Mouse (Mus musculus) lung, postnatal 14 days (tissue): Measurements from ENCODE around the gene Acox1.

Experiments used
- DNase-seq: peaks from one replicate; pipeline ENCODE4 v3.0.0; 2021

The Acox1 gene

GRCm38 (mm10) chr11:116163002-116163401, 35.8 kb downstream of the Acox1 start:
- no peak for DNase-seq

DNA sequence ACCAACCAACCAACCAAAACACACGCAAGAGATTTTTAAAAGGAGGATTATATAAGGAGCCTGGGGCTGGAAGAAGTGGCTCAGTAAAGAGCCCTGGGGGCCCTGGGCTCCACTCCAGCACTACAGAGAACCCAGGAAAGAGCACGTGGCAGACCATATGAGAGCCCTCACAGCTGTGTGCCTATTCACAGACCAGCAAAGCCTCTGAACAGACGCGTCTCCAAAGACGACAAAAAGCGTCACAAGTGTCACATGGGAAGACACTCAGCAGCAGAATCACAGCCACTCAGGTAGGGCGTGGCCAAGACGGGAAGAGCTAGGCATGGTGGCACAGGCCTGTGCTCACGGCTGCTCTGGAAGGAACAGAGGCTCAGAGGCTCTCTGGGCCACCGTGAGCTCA, 36.7 kb downstream of the Acox1 start:
- no peak for DNase-seq

GRCm38 (mm10) chr11:116161312-116161711, 37.5 kb downstream of the Acox1 start:
- no peak for DNase-seq

GRCm38 (mm10) chr11:116150960-116151359, 47.9 kb downstream of the Acox1 start:
- DNase-seq = no peak

DNA sequence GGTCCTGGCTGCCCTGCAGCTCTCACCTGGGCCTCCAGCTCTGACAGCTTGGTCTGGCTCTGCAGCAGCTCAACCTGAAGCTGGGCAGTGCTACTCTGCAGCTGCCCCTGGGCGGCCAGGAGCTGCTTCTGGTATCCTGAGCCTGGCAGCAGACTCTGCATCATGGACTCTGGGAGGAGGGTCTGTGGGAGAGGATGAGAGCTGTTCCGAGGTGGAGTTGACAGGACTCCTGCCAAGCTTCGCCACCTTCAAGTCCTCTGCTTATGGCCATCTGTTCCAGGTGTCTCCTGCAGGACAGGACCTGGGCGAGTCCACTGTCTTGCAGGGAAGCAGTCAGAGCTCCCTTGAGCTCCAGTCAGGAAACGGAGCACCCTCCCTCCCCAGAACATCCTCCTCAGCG, 49.5 kb downstream of the Acox1 start:
- DNase-seq = no peak

- DNase-seq = no peak
Observed at GRCm38 (mm10) chr11:116148761-116149221, 50.1 kb downstream of the Acox1 start.

- no peak for DNase-seq
Observed at GRCm38 (mm10) chr11:116146294-116146985, 52.4 kb downstream of the Acox1 start.

- DNase-seq = no peak
Observed at GRCm38 (mm10) chr11:116145481-116146293, 53.2 kb downstream of the Acox1 start.

DNA sequence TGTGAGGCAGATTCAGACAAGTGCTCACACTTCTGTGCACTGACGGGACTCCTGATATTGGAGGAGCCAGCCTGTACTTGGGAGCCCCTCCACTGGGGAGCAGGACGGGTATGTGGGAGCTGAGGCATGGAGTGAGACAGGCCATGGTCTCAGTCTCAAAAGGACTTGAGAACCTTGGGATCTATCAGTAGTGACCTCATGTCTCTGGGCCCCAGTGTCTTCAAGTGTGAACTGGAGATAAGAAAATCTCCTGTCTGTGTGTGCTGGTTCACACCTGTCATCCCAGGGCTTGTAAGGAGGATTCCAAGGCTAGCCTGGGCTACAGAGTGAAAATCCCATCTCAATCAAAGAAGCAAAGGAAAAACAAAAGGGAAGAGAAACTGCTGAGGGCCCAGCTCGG, 55.4 kb downstream of the Acox1 start:
- DNase-seq = no peak

DNA sequence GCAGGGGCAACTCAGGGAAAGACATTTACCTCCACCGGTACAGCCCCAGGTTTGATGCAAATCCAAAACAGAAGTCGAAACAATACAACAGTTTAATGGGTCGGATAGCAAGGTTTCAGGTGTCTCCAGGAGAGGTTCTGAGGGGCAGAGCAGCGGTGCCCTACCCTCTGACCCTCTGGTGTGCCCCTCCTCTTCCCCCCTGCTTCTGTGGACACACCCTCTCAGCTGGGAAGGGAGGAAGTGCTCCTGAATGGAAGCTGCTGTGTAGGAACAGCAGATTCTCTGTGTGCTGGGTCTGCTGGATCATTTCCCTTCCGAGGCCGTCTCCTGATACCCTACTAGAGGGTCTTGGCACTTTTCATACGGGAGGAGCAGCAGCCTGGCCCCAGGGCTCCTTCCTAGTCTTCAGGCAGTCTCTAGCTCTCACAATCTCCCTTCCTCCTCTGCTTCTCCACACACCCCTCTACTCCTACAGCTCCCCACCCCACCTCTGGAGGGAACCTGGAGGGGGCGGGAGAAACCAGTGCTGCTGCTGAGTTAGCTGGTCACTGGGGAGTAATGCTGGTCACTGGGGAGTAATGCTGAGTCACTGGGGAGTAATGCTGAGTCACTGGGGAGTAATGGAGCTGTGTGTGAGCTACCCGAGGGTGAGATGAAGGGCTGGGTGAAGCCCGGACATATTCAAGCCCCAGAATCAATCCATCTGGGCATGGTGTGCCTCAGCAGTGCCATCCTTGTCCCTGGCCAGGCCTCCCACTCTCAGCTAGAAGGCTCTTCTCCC, 56.4 kb downstream of the Acox1 start:
- DNase-seq = no peak

GRCm38 (mm10) chr11:116138468-116139138, 60.2 kb downstream of the Acox1 start, which contains the start of gene Mrpl38:
Gene Mrpl38 (minus strand): TSS chr11:116138868.
- peak; percentile 88 for DNase-seq

GRCm38 (mm10) chr11:116138096-116138467, 60.8 kb downstream of the Acox1 start:
- no peak for DNase-seq

DNA sequence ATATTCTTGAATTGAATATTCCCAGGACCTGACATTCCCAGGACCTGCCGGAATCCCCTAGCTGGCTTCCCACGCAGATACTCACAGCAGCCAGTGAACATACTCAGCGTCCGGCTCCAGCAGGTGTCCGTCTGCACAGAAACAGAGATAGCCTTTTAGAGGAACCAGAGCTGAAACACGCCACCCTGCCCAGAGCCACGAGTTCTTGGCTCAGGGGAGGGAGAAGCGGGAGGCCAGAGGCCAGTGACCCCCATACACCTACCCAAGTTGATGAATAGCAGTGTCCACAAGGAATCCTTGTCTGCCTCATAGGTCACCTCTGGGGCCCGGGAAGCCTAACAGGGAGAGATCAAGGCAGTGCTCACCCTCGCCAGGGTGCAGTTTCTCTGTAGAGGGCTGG, 64.7 kb downstream of the Acox1 start:
- no peak for DNase-seq

GRCm38 (mm10) chr11:116133497-116133896, 65.3 kb downstream of the Acox1 start:
- no peak for DNase-seq

- DNase-seq = no peak
Observed at GRCm38 (mm10) chr11:116132366-116133333, 66.2 kb downstream of the Acox1 start.

DNA sequence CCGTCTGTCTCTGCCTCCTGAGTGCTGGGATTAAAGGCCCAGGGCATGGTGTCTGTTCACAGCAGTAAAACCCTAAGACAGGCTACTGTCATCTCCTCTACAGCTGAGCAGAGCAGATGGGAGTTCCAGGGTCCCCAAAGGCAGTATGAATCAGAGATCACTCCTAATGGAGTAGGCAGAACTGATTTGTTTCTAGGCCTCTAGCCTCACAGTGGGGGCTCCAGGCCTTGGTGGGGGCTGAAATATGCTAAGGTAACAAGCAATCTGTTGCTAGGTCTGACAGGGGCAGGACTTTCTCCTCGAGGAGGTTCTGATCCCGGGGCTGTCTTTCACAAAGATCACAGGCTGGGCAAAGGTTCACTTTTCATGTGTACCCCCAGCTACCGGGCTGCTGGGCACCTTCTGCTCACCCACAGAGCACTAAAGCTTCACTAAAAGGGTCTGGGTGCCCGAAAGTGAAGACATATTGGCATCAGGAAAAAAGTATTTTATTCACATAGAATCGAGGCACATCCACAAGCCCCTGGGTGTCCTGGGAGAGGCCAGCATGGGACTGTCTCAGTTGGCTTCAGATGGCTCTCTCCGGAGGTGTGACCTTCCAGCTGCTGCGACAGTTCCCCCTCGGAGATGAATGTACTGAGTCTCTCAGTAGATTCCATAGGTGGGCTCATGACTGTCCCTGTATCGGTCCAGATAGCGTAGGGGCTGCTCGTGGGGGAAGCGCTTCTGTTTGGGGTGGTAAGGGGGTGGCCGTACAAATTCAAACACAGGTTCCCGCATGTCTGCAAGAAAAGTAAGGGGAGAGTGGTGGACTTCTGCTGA, 67.3 kb downstream of the Acox1 start:
- DNase-seq = no peak

- peak; percentile 93 for DNase-seq
Observed at GRCm38 (mm10) chr11:116130488-116131205, 68.2 kb downstream of the Acox1 start, which contains the start of gene Trim65. Gene Trim65 (minus strand): TSS chr11:116131128.

- no peak for DNase-seq
Observed at GRCm38 (mm10) chr11:116129993-116130487, 68.8 kb downstream of the Acox1 start.

DNA sequence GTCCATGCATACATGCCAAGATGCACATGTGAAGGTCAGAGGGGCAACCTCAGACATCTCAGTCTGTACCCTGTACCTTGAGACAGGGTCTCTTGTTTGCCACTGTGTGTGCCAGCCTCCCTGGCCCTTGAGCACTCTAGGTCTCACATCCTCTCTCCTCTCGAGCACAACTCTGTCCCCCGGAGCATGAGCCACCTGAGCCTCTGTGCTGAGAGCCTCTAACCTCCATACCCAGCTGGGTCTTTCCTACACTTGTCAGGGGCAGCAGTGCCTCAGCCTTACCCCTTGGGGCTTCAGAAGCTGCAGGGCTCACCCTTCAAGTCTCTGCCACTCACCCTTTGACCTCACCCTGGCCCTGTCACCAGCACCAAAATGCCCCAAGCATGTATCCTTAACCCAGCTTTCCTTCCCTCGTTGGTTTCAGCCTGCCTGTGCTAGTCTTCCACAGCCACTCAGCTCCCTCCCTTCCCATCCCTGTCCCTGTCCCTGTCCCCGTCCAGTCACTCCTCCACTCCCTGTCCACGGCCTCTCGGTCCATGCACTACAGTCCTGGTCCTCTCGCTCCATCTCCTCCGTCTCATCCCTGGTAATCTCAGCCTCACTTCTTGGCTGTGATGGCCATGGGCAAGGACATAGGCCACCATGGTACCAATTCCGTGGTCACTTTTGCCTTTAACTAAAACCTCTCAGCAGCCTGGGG, 69.6 kb downstream of the Acox1 start:
- no peak for DNase-seq
